Mouse (Mus musculus): ENCODE measurements around the gene Emc9. TPM values are rescaled to one million over a fixed set of nuclear protein-coding genes. Genes with fewer than 3 reads are reported as not detected.

Emc9 gene
- total RNA-seq, 2 experiments from 2014 or later: 27.5 to 45.7 TPM

Other genes with a start within 250 kb of the Emc9 start
- gene Dhrs4, start 106.5 kb downstream of the Emc9 start, total RNA-seq (2021): 100 to 1,000 TPM in 1 of 2 experiments, 10 to 100 TPM in 1; 79.4 to 114 TPM
- 1 to 10 TPM; 4.8 to 5.4 TPM for gene Carmil3, start 94.7 kb downstream of the Emc9 start, total RNA-seq (2021)
- gene Cpne6, start 74.9 kb downstream of the Emc9 start, total RNA-seq (2021): under 1 TPM in 1 of 2 experiments, not detected in 1; 0.13 TPM
- gene Nrl, start 60.3 kb downstream of the Emc9 start, total RNA-seq (2021): not detected
- 10 to 100 TPM; 21.6 to 31.7 TPM for gene Pck2, start 45.0 kb downstream of the Emc9 start, total RNA-seq (2021)
- gene Dcaf11, start 25.3 kb downstream of the Emc9 start, total RNA-seq (2021): 100 to 1,000 TPM; 107 to 153 TPM
- gene A730061H03Rik, start 24.9 kb downstream of the Emc9 start, total RNA-seq (2021): 1 to 10 TPM in 1 of 2 experiments, not detected in 1; 1.5 TPM
- 1 to 10 TPM in 1 of 2 experiments, under 1 TPM in 1; 0.96 to 2.3 TPM for gene Fitm1, start 9.7 kb downstream of the Emc9 start, total RNA-seq (2021)
- gene Psme1, start 7.2 kb downstream of the Emc9 start, total RNA-seq (2021): 100 to 1,000 TPM; 231 to 367 TPM
- 100 to 1,000 TPM; 400 to 422 TPM for gene Psme2, start 5.8 kb upstream of the Emc9 start, total RNA-seq (2021)
- 10 to 100 TPM; 28.1 to 36.0 TPM for gene Rnf31, start 6.4 kb upstream of the Emc9 start, total RNA-seq (2021)
- gene Irf9, start 18.3 kb upstream of the Emc9 start, total RNA-seq (2021): 10 to 100 TPM; 20.0 to 26.2 TPM
- 1 to 10 TPM; 3.5 to 7.4 TPM for gene Rec8, start 32.7 kb upstream of the Emc9 start, total RNA-seq (2021)
- 100 to 1,000 TPM in 1 of 2 experiments, 10 to 100 TPM in 1; 95.4 to 122 TPM for gene Ipo4, start 50.7 kb upstream of the Emc9 start, total RNA-seq (2021)
- 1 to 10 TPM in 1 of 2 experiments, not detected in 1; 2.1 TPM for gene Gm49378, start 52.6 kb upstream of the Emc9 start, total RNA-seq (2021)
- gene Tm9sf1, start 58.5 kb upstream of the Emc9 start, total RNA-seq (2021): 10 to 100 TPM; 70.2 to 84.9 TPM
- gene Tssk4, start 64.9 kb upstream of the Emc9 start, total RNA-seq (2021): 1 to 10 TPM in 1 of 2 experiments, under 1 TPM in 1; 0.58 to 1.2 TPM
- 10 to 100 TPM; 37.1 to 59.5 TPM for gene Mdp1, start 75.2 kb upstream of the Emc9 start, total RNA-seq (2021)
- 10 to 100 TPM; 24.0 to 24.5 TPM for gene Gmpr2, start 86.6 kb upstream of the Emc9 start, total RNA-seq (2021)
- gene Nedd8, start 86.8 kb upstream of the Emc9 start, total RNA-seq (2021): 100 to 1,000 TPM; 312 to 368 TPM
- 10 to 100 TPM; 34.3 to 59.4 TPM for gene Tinf2, start 96.5 kb upstream of the Emc9 start, total RNA-seq (2021)
- gene Tgm1, start 128.6 kb upstream of the Emc9 start, total RNA-seq (2021): under 1 TPM; 0.29 to 0.30 TPM
- 10 to 100 TPM; 15.9 to 20.0 TPM for gene Rabggta, start 137.0 kb upstream of the Emc9 start, total RNA-seq (2021)
- gene Dhrs1, start 160.4 kb upstream of the Emc9 start, total RNA-seq (2021): 10 to 100 TPM; 60.4 to 72.0 TPM
- gene Nop9, start 160.4 kb upstream of the Emc9 start, total RNA-seq (2021): 10 to 100 TPM; 14.0 to 14.3 TPM
- 1 to 10 TPM in 1 of 2 experiments, under 1 TPM in 1; 0.76 to 2.3 TPM for gene Cideb, start 173.2 kb upstream of the Emc9 start, total RNA-seq (2021)
- not detected for gene Ltb4r2, start 176.1 kb upstream of the Emc9 start, total RNA-seq (2021)
- under 1 TPM; 0.42 to 0.50 TPM for gene Ltb4r1, start 180.7 kb upstream of the Emc9 start, total RNA-seq (2021)
- gene Adcy4, start 198.8 kb upstream of the Emc9 start, total RNA-seq (2021): 10 to 100 TPM in 1 of 2 experiments, 1 to 10 TPM in 1; 8.3 to 17.1 TPM
- gene Ripk3, start 203.6 kb upstream of the Emc9 start, total RNA-seq (2021): 1 to 10 TPM; 3.6 to 4.5 TPM
- 10 to 100 TPM; 17.4 to 21.4 TPM for gene Nfatc4, start 237.8 kb upstream of the Emc9 start, total RNA-seq (2021)